Comparison of ENCODE assay signal across 19 mouse cellular contexts in the genomic region with DNA sequence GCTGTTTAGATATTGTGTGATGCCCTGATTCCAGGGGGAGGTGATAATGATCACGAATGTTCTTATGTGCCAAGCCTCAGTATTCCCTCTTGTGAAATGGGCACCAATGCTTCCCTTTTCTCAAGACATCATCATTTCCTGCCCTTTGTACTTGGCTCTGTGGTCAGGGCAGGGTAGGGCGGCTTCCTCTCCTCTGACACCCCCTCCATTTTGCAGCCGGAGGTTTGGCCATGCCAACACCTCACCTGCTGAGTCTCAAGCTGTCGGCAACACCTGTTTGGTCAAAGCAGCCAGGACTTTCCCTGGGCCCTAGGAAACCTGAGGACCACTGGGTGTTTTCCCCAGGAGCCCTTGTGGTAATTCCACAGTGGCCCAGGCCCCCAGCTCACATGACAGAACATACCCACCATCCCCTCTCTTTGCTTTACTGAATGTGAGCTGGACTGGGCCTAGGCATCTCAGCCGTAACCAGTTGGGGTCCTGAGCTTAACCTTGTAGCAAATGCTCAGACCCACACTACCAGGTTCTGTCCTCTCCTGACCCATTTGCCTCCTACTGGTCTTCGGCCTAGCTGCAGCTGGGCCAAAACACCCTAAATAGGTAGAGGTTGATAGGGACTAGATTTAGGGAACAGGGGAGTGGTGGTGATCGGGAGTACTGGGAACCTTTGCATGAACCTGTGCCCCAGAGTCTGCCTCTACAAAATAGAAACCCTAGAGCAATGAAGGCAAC. TPM values are rescaled to one million over a fixed set of nuclear protein-coding genes. Genes with fewer than 3 reads are reported as not detected.
A peak's percentile ranks its signal among the peaks of the same experiment; 100 is the strongest.
DNase-seq lines count a peak whose midpoint lies in the region; ATAC-seq lines count a peak whose summit lies in the region.
"Had no signal": no experiment of that assay in that cellular context is flagged by ENCODE, and none has a peak within 500 bp of the region (broad histone marks: within the 10 kb centered on the region; RNA-seq: fewer than 3 reads in every experiment).

No protein-coding gene starts in this region.

- peak; percentile 47 for DNase-seq in 416B (ENCODE audit: low read depth)
- peak; percentile 25 for DNase-seq in T-cell, adult 2 months (ENCODE audit: low spot score)
- DNase-seq in cerebellum, adult 8-10 months: peak; percentile 96
- no peak for DNase-seq in gastrocnemius, postnatal 36 days
- no peak for DNase-seq in heart, postnatal 14 days
- DNase-seq: adrenal gland, postnatal 10 days; gastrocnemius, postnatal 25 days; heart, postnatal 4 days; kidney, adult 9 months; lung, embryonic 14.5 days; spleen, adult 18-20 months had no signal

- no peaks in the 10 kb centered on the region for H3K36me3 ChIP-seq in forebrain, embryonic 13.5 days (ENCODE audit: poor library complexity, severe bottlenecking)
- no peaks in the 10 kb centered on the region for H3K36me3 ChIP-seq in kidney, embryonic 15.5 days
- H3K36me3 ChIP-seq: heart, embryonic 13.5 days; liver, embryonic 12.5 days; midbrain, embryonic 12.5 days had no signal

- peak; percentile 62 for ATAC-seq in granulocyte monocyte progenitor cell, adult 5-6 weeks (replicated peaks; ENCODE audit: poor library complexity, severe bottlenecking)
- no peak for ATAC-seq in forebrain, embryonic 13.5 days
- ATAC-seq in kidney, embryonic 15.5 days (replicated peaks; ENCODE audit: low FRiP score): no peak
- ATAC-seq: forebrain, embryonic 14.5 days; liver, embryonic 12.5 days had no signal

- H3K4me1 ChIP-seq in forebrain, embryonic 13.5 days: peaks cover 6% of the 10 kb centered on the region; the same call in 1 of the 2 replicates
- H3K4me1 ChIP-seq in kidney, embryonic 15.5 days: peaks cover 9% of the 10 kb centered on the region
- H3K4me1 ChIP-seq: liver, embryonic 12.5 days; midbrain, embryonic 12.5 days had no signal

- no peak overlapping the region for H3K27ac ChIP-seq in forebrain, embryonic 13.5 days
- H3K27ac ChIP-seq in kidney, embryonic 15.5 days: no peak overlapping the region
- H3K27ac ChIP-seq: heart, embryonic 13.5 days; left cerebral cortex, adult 2 months; liver, embryonic 12.5 days; midbrain, embryonic 12.5 days had no signal

- H3K4me3 ChIP-seq in forebrain, embryonic 13.5 days: no peak overlapping the region
- no peak overlapping the region for H3K4me3 ChIP-seq in kidney, embryonic 15.5 days (replicated peaks)
- H3K4me3 ChIP-seq: heart, embryonic 13.5 days; left cerebral cortex, adult 2 months; liver, embryonic 12.5 days; midbrain, embryonic 12.5 days had no signal

- intact Hi-C loops in gastrocnemius, postnatal 36 days (cut with DNase I): no loop called here
- intact Hi-C loops in heart, postnatal 14 days (cut with DNase I): no loop called here

- no peak overlapping the region for H3K4me2 ChIP-seq in forebrain, embryonic 13.5 days
- no peak overlapping the region for H3K4me2 ChIP-seq in kidney, embryonic 15.5 days
- H3K4me2 ChIP-seq: heart, embryonic 13.5 days; liver, embryonic 12.5 days; lung, embryonic 14.5 days; midbrain, embryonic 12.5 days had no signal

- H3K9me3 ChIP-seq in forebrain, embryonic 13.5 days (replicated peaks): no peaks in the 10 kb centered on the region
- no peaks in the 10 kb centered on the region for H3K9me3 ChIP-seq in kidney, embryonic 15.5 days (replicated peaks)
- H3K9me3 ChIP-seq: heart, embryonic 13.5 days; liver, embryonic 12.5 days; midbrain, embryonic 12.5 days had no signal

- H3K27me3 ChIP-seq in forebrain, embryonic 13.5 days: peaks cover 13% of the 10 kb centered on the region
- peaks cover 21% of the 10 kb centered on the region for H3K27me3 ChIP-seq in kidney, embryonic 15.5 days

- H3K9ac ChIP-seq in forebrain, embryonic 13.5 days: no peak overlapping the region
- H3K9ac ChIP-seq in kidney, embryonic 15.5 days: no peak overlapping the region
- H3K9ac ChIP-seq: heart, embryonic 13.5 days; liver, embryonic 12.5 days; lung, embryonic 14.5 days; midbrain, embryonic 12.5 days had no signal

- 91% methylated on average over 7 of the region's 7 CpGs for WGBS in forebrain, embryonic 13.5 days
- WGBS in kidney, embryonic 15.5 days: 91% methylated on average over 7 of the region's 7 CpGs

RNA-seq across cellular contexts. Expression of gene Kcnj12, which starts 7.7 kb away (rescaled TPM):
- not detected in 2 replicates for total RNA-seq in granulocyte monocyte progenitor cell, adult 5-6 weeks (2014; fragmentation: Nextera tagmentation)
- not detected in 2 replicates for total RNA-seq in granulocyte monocyte progenitor cell, adult 5-6 weeks (2017)
- 0.28 and 0.39 TPM in 2 replicates for polyA plus RNA-seq in forebrain, embryonic 13.5 days (2015; fragmentation: Nextera tagmentation; extraction: Ambion mirVana)
- polyA plus RNA-seq in kidney, embryonic 15.5 days (2015; fragmentation: Nextera tagmentation; extraction: Ambion mirVana): 0.45 and 0.77 TPM in 2 replicates
- 10 to 100 TPM; 56.1 to 69.0 TPM for total RNA-seq in gastrocnemius, postnatal 36 days (2021)
- total RNA-seq in heart, postnatal 14 days (2021): 10 to 100 TPM; 27.5 to 29.0 TPM

Comparison
In these comparisons a context has a peak if more than half of its experiments do, and no peak if none do; other contexts are left out.
1. DNase-seq: peak in 416B (single experiment), T-cell, adult 2 months (single experiment) and cerebellum, adult 8-10 months (single experiment); none in gastrocnemius, postnatal 36 days (0 of 2) and heart, postnatal 14 days (0 of 2).
2. RNA of gene Kcnj12, which starts 7.7 kb away (total RNA-seq): 56.1 to 69.0 TPM in gastrocnemius, postnatal 36 days and 27.5 to 29.0 TPM in heart, postnatal 14 days; not detected in granulocyte monocyte progenitor cell, adult 5-6 weeks; every median in the first group is over 10 times any median in the second.